Mouse (Mus musculus) telencephalon, adult 2 months (tissue): ENCODE data around the gene Lgi1.

ENCODE experiments used
- DNase-seq: peaks from one replicate; pipeline ENCODE4 v3.0.0-alpha.2; 2011; ENCODE audit warnings: low read depth, low spot score

Gene Lgi1

GRCm38 (mm10) chr19:38325029-38325398 is 60.7 kb downstream of the Lgi1 start:
- no peak for DNase-seq

- no peak for DNase-seq
Measured at GRCm38 (mm10) chr19:38325854-38326253, 61.5 kb downstream of the Lgi1 start.

- DNase-seq, result no peak
Measured at GRCm38 (mm10) chr19:38327002-38327401, 62.7 kb downstream of the Lgi1 start.

GRCm38 (mm10) chr19:38328010-38328409 is 63.7 kb downstream of the Lgi1 start:
- no peak for DNase-seq

- DNase-seq, result no peak
Measured at GRCm38 (mm10) chr19:38329257-38329656, 64.9 kb downstream of the Lgi1 start.

GRCm38 (mm10) chr19:38331072-38331471 is 66.7 kb downstream of the Lgi1 start:
- DNase-seq, result no peak

- DNase-seq, result peak; percentile 67
Measured at GRCm38 (mm10) chr19:38332245-38332644, 67.9 kb downstream of the Lgi1 start.

GRCm38 (mm10) chr19:38332820-38333219 is 68.5 kb downstream of the Lgi1 start:
- DNase-seq, result no peak

- DNase-seq, result no peak
Measured at GRCm38 (mm10) chr19:38336553-38336952, 72.2 kb downstream of the Lgi1 start.

GRCm38 (mm10) chr19:38337332-38337731 is 73.0 kb downstream of the Lgi1 start:
- DNase-seq, result no peak

GRCm38 (mm10) chr19:38339734-38340133 is 75.4 kb downstream of the Lgi1 start:
- DNase-seq, result no peak

GRCm38 (mm10) chr19:38343246-38343645 is 78.9 kb downstream of the Lgi1 start:
- DNase-seq, result no peak

- DNase-seq, result no peak
Measured at GRCm38 (mm10) chr19:38348271-38349012, 84.1 kb downstream of the Lgi1 start.

GRCm38 (mm10) chr19:38349013-38349341 is 84.6 kb downstream of the Lgi1 start:
- no peak for DNase-seq

- DNase-seq, result no peak
Measured at GRCm38 (mm10) chr19:38351202-38351601, 86.9 kb downstream of the Lgi1 start.

GRCm38 (mm10) chr19:38351728-38352127 is 87.4 kb downstream of the Lgi1 start:
- DNase-seq, result no peak

GRCm38 (mm10) chr19:38352495-38353130 is 88.3 kb downstream of the Lgi1 start:
- DNase-seq, result peak; percentile 55

GRCm38 (mm10) chr19:38354279-38354678 is 89.9 kb downstream of the Lgi1 start:
- DNase-seq, result no peak

GRCm38 (mm10) chr19:38354819-38355360 is 90.6 kb downstream of the Lgi1 start:
- no peak for DNase-seq

- DNase-seq, result no peak
Measured at GRCm38 (mm10) chr19:38356211-38356828, 92.0 kb downstream of the Lgi1 start.

GRCm38 (mm10) chr19:38357956-38358623 is 93.8 kb downstream of the Lgi1 start:
- no peak for DNase-seq

GRCm38 (mm10) chr19:38359287-38359686 is 95.0 kb downstream of the Lgi1 start:
- DNase-seq, result no peak
